Mouse (Mus musculus): Measurements from ENCODE around the gene Fbxo39. TPM values are rescaled to one million over a fixed set of nuclear protein-coding genes. Genes with fewer than 3 reads are reported as not detected.

Gene Fbxo39
- polyA plus RNA-seq, 1 experiment = 112 TPM

GRCm38 (mm10) chr11:72287543-72287942 lies 26.7 kb upstream of the Fbxo39 start:
- Histone ChIP-seq H3K27ac (ENCODE audit: control insufficient read depth, insufficient read depth, low read depth, low read length) (no peak overlapping the region), H3K27me3 (ENCODE audit: control insufficient read depth, insufficient read depth, low read length) (no peaks in the 10 kb centered on the region), H3K4me3 (ENCODE audit: control insufficient read depth, low read depth, low read length) (no peak overlapping the region), H3K36me3 (ENCODE audit: control insufficient read depth, insufficient read depth, low read length) (no peaks in the 10 kb centered on the region), H3K4me1 (ENCODE audit: control insufficient read depth, insufficient read depth, low read length) (no peaks in the 10 kb centered on the region)
- no peak for TF ChIP-seq CTCF (IDR thresholded peaks at IDR 0.05; ENCODE audit: control insufficient read depth, insufficient read depth, insufficient replicate concordance, low read depth, low read length)
- TF ChIP-seq POLR2A (IDR thresholded peaks at IDR 0.05; ENCODE audit: control insufficient read depth, low read depth, low read length) = no peak

GRCm38 (mm10) chr11:72293116-72293515 lies 21.1 kb upstream of the Fbxo39 start:
- no peak for TF ChIP-seq POLR2A (IDR thresholded peaks at IDR 0.05; ENCODE audit: control insufficient read depth, low read depth, low read length)
- TF ChIP-seq CTCF (IDR thresholded peaks at IDR 0.05; ENCODE audit: control insufficient read depth, insufficient read depth, insufficient replicate concordance, low read depth, low read length) = no peak
- Histone ChIP-seq H3K27ac (ENCODE audit: control insufficient read depth, insufficient read depth, low read depth, low read length) (no peak overlapping the region), H3K36me3 (ENCODE audit: control insufficient read depth, insufficient read depth, low read length) (no peaks in the 10 kb centered on the region), H3K27me3 (ENCODE audit: control insufficient read depth, insufficient read depth, low read length) (no peaks in the 10 kb centered on the region), H3K4me3 (ENCODE audit: control insufficient read depth, low read depth, low read length) (no peak overlapping the region), H3K4me1 (ENCODE audit: control insufficient read depth, insufficient read depth, low read length) (no peaks in the 10 kb centered on the region)

GRCm38 (mm10) chr11:72301334-72301733 lies 12.9 kb upstream of the Fbxo39 start, which contains the start of gene Xaf1:
Xaf1 (plus strand) TSS chr11:72301629.
- Histone ChIP-seq H3K27me3 (ENCODE audit: control insufficient read depth, insufficient read depth, low read length) (no peaks in the 10 kb centered on the region), H3K36me3 (ENCODE audit: control insufficient read depth, insufficient read depth, low read length) (no peaks in the 10 kb centered on the region), H3K4me3 (ENCODE audit: control insufficient read depth, low read depth, low read length) (peak within 1 kb of the TSS; percentile 64), H3K4me1 (ENCODE audit: control insufficient read depth, insufficient read depth, low read length) (peaks cover 2% of the 10 kb centered on the region), H3K27ac (ENCODE audit: control insufficient read depth, insufficient read depth, low read depth, low read length) (peak within 1 kb of the TSS; percentile 60)
- no peak for TF ChIP-seq CTCF (IDR thresholded peaks at IDR 0.05; ENCODE audit: control insufficient read depth, insufficient read depth, insufficient replicate concordance, low read depth, low read length)
- 0 out of 2 replicates have a peak, but pooled peaks have one; percentile 18 for TF ChIP-seq POLR2A (IDR thresholded peaks at IDR 0.05; ENCODE audit: control insufficient read depth, low read depth, low read length)

- Histone ChIP-seq H3K4me3 (ENCODE audit: control insufficient read depth, low read depth, low read length) (peak overlapping the region; percentile 64; the same call in 1 of the 2 replicates), H3K4me1 (ENCODE audit: control insufficient read depth, insufficient read depth, low read length) (peaks cover 2% of the 10 kb centered on the region), H3K27ac (ENCODE audit: control insufficient read depth, insufficient read depth, low read depth, low read length) (peak overlapping the region; percentile 60), H3K27me3 (ENCODE audit: control insufficient read depth, insufficient read depth, low read length) (no peaks in the 10 kb centered on the region), H3K36me3 (ENCODE audit: control insufficient read depth, insufficient read depth, low read length) (no peaks in the 10 kb centered on the region)
- TF ChIP-seq POLR2A (IDR thresholded peaks at IDR 0.05; ENCODE audit: control insufficient read depth, low read depth, low read length) (no peak), CTCF (IDR thresholded peaks at IDR 0.05; ENCODE audit: control insufficient read depth, insufficient read depth, insufficient replicate concordance, low read depth, low read length) (no peak)
These were observed 12.0 kb upstream of the Fbxo39 start for GRCm38 (mm10) chr11:72302230-72302629.

GRCm38 (mm10) chr11:72307461-72307860 lies 6.8 kb upstream of the Fbxo39 start:
- no peak overlapping the region for H3K27ac ChIP-seq (ENCODE audit: control insufficient read depth, insufficient read depth, low read depth, low read length)
- no peak overlapping the region for H3K4me3 ChIP-seq (ENCODE audit: control insufficient read depth, low read depth, low read length)
- H3K4me1 ChIP-seq (ENCODE audit: control insufficient read depth, insufficient read depth, low read length) = no peaks in the 10 kb centered on the region
- no peaks in the 10 kb centered on the region for H3K36me3 ChIP-seq (ENCODE audit: control insufficient read depth, insufficient read depth, low read length)
- H3K27me3 ChIP-seq (ENCODE audit: control insufficient read depth, insufficient read depth, low read length) = no peaks in the 10 kb centered on the region
- TF ChIP-seq POLR2A (IDR thresholded peaks at IDR 0.05; ENCODE audit: control insufficient read depth, low read depth, low read length) (no peak), CTCF (IDR thresholded peaks at IDR 0.05; ENCODE audit: control insufficient read depth, insufficient read depth, insufficient replicate concordance, low read depth, low read length) (no peak)

- no peak for TF ChIP-seq CTCF (IDR thresholded peaks at IDR 0.05; ENCODE audit: control insufficient read depth, insufficient read depth, insufficient replicate concordance, low read depth, low read length)
- TF ChIP-seq POLR2A (IDR thresholded peaks at IDR 0.05; ENCODE audit: control insufficient read depth, low read depth, low read length) = no peak
- no peaks in the 10 kb centered on the region for H3K27me3 ChIP-seq (ENCODE audit: control insufficient read depth, insufficient read depth, low read length)
- H3K36me3 ChIP-seq (ENCODE audit: control insufficient read depth, insufficient read depth, low read length) = no peaks in the 10 kb centered on the region
- H3K4me3 ChIP-seq (ENCODE audit: control insufficient read depth, low read depth, low read length) = no peak overlapping the region
- no peak overlapping the region for H3K27ac ChIP-seq (ENCODE audit: control insufficient read depth, insufficient read depth, low read depth, low read length)
- H3K4me1 ChIP-seq (ENCODE audit: control insufficient read depth, insufficient read depth, low read length) = no peaks in the 10 kb centered on the region
These were observed 5.3 kb upstream of the Fbxo39 start for GRCm38 (mm10) chr11:72308982-72309381.

GRCm38 (mm10) chr11:72310491-72310890 lies 3.8 kb upstream of the Fbxo39 start:
- Histone ChIP-seq H3K4me3 (ENCODE audit: control insufficient read depth, low read depth, low read length) (no peak overlapping the region), H3K4me1 (ENCODE audit: control insufficient read depth, insufficient read depth, low read length) (peaks cover 3% of the 10 kb centered on the region), H3K27ac (ENCODE audit: control insufficient read depth, insufficient read depth, low read depth, low read length) (no peak overlapping the region), H3K27me3 (ENCODE audit: control insufficient read depth, insufficient read depth, low read length) (no peaks in the 10 kb centered on the region), H3K36me3 (ENCODE audit: control insufficient read depth, insufficient read depth, low read length) (no peaks in the 10 kb centered on the region)
- TF ChIP-seq POLR2A (IDR thresholded peaks at IDR 0.05; ENCODE audit: control insufficient read depth, low read depth, low read length) (no peak), CTCF (IDR thresholded peaks at IDR 0.05; ENCODE audit: control insufficient read depth, insufficient read depth, insufficient replicate concordance, low read depth, low read length) (no peak)
